Mouse (Mus musculus): ENCODE measurements around the gene Slc35e1.

The Slc35e1 gene

DNA sequence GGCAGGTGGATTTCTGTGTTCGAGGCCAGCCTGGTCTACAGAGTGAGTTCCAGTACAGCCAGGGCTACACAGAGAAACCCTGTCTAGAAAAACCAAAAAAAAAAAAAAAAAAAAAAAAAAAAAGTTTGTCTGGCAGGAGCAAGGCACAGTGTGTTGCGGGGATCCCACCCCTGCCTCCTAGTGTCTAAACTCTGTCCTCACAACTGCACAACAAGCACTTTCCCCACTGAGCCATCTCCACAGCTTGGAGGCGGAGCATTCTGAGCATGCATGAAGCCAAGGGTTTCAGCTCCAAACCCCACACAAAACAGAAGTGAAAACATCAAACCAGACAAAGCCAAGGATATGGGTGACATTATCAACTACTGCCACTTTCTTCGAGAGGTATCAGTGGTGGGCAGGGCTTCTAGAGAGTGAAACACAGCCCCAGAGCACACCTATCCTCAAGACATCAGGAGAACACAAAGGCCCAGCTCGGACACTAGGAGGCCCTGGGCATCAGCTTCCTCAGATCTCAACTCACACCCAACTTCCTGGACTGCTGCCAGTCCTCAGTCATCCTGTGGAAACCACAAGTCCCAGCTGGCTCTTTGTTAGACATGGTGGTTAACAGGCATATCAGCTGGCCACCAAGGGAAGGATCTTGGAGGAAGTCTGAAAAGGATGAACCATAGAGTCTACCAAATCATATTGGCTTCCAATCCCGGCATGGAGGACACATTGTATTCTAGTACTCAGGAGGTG is 6.8 kb downstream of the Slc35e1 start:
- no peak for DNase-seq

DNA sequence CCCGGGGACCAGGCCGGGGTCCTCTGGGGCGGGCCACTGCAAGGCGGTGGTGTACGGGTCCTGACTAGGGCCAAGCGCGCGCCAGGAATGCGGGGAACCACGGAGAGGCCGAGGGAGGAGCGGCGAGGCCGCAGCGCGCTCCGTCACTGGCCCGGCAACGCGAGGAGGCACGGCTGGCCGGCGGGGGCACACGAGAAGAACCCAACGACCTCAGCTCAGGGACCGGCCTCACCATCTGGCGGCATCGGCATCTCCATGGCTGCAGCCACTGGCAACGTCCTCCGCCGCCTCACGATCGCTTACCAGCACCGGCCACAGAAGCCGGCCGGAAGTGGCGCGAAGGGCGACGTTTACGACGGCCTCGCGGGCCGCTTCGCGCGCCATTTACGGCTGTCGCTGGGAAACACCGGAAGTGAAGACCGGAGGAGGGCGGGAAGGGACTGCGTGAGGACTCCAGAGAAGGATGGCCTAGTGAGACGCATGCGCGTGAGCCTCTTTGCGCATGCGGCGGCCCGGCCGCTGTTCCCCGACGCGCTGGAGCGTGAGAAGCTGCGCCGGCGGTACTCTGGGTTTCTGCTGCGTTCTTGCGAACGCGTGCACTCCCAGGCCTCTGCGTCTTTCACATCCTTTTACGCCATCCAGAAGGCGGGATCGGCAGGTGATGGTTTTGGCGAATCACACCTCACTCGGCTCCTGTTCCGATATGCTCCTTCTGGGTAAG is 17.4 kb downstream of the Slc35e1 start, which contains the start of gene Cherp:
Gene Cherp (minus strand): TSS at position 401 of the 721 bp plus-strand sequence.
- peak; percentile 96 to 98 for DNase-seq

DNA sequence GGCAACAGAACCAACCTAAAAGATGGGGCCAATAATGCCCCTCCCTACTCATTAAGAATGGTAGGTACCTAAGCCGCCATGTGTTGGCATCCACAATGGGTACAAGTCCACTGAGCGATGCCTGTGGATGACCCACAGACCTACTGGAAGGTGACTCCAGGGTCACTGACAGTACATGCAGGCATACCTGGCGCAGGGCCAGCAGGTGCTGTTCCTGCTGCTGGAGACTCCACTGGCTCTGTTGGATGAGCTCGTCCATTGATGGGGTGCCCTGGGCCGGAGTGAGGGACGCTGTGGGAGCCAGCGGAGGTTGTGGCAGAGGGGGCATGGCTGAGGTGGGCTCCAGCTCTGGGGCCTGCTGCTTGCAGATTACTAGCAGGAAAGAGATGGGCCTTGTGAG is 21.7 kb downstream of the Slc35e1 start:
- peak; percentile 33 to 37 for DNase-seq

DNA sequence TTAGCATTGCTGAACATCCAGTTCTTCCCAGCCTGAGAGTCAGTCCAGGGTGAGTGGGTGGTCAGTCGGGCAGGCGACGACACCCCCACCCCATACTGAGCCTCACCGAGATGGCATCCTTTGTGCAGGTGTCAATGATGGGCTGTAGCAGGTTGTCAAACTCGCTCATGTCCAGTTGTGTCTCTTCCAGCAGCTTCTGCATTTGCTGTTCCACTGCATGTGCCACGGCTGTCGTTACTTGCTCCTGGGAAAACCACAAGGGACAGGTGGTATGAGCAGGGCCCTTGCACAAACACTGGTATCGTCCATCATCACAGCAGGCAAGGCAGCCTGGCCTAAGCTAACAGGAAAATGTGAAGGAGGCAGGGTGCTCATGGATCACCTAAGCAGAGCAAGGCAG is 22.4 kb downstream of the Slc35e1 start:
- no peak for DNase-seq

DNA sequence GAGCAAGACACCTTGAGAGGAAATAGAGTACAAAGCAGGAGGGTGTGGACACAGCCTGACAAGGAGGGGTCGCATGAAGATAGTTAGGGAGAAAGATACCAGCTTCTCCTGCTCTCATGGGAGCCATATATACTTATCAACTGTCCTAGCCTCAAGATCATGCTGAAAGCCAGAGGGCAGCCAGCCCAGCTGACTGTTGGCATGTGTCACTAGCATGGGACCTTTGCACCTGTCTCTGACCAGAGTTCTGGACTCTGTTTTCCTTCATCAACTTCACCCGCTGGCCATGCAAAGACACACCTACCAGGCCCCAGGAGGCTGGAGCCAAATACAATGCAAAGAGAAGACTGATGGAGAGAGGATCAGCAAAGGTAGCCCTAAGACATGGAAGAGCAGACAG is 23.2 kb downstream of the Slc35e1 start:
- DNase-seq, result no peak

DNA sequence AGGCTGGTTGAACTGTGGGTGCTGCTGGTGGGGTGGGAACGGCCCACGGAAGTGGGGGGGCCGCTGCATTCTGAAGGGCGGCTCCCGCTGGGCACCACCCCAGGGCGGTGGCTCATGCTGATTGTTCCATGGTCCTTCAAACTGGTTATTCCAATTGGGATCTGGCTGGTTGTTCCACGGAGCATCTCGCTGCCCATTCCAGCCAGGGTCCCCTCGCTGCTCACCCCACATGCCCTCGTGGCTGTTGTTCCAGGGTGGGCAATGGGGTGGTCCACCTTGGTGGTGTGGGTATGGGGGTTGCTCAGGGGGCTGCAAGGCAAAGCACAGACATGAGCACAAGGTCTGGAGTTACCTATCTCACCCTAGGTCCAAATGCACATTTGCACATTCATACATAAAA is 28.2 kb downstream of the Slc35e1 start:
- DNase-seq, result no peak

DNA sequence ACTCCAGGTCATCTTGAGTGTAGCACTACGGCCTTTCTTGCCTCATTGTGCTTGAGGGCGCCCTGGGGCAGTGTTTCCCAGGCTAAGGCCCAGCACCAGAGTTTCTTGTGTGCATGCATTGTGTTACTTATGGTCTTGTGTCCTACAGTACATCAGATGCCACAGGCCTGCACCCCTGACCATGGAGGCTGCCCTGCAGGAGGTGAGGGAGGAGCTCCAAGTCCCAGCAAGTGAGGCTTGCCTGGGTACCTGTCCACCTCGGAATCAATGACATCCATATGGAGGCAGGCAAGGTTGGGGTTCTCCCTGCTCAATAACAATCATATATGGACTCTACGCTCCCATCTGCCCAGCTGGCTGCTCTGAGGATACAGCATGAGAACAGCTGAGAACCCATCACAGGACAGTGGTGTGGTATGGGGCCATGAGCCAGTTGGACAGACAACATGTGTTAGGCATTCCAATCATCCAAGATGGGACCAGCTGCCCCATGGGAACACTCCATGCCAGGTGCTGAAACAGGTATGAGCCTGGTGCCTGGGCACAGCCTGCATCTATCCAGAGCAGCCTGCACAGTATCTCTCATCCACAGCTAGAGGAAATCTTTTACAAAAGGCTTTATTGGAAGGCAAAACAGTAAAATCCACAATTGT is 32.4 kb downstream of the Slc35e1 start:
- DNase-seq, result no peak

DNA sequence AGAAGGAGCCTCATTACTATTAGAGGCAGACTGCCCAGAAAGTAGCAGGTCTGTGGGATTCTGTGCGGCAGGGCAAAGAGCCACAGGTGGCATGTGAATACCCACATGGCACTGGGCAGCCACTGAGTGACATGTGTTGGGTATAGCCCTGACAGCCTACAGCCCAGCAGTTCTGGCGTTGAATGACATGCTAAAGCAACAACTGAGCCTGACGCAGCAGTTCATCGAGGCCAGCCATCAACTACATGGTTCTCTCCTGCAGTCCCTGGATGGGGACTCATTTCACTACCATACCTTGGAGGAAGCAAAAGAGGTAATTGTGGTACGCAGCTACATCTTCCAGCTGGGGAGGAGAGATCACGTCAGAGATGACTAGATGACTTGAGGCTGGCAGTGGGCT is 34.0 kb downstream of the Slc35e1 start:
- no peak for DNase-seq

DNA sequence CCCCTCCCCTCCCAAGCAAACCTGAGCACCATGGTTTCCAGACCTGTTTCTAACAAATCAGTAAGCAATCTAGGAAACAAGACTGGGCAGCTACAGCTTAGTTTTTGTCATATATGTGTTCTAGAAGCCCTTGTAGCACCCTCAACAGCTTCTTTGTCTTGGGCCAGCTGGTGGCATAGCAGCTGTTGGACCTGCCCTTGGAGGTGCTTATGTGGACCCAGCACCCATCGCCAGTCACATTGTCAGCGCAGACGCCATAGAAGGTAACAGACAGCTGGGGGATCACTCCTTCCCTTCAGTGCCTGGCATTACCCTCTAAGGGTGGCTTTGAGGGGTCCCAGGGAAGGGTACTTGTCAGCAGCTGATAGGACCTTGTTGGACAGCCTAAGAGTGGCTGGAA is 34.6 kb downstream of the Slc35e1 start:
- DNase-seq, result no peak

DNA sequence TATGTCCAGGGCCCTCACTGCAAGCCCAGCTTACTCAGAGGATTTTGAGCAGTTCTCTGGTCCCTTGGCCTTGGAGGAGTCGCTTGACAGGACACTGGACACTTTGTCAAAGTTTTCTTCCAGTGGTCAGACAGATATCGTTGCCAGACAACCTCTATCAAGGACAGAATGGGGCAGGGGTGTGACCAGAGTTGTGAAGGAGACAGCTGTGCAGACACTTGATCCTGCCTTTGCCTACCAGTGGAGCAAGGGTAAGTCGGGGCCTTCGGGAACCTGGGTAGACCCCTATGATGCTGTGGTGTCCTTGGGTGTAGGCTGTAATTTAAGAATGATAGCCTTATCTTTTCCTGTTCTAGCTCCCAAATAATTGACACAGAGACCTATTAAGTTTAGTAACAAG is 37.1 kb downstream of the Slc35e1 start:
- DNase-seq, result no peak

DNA sequence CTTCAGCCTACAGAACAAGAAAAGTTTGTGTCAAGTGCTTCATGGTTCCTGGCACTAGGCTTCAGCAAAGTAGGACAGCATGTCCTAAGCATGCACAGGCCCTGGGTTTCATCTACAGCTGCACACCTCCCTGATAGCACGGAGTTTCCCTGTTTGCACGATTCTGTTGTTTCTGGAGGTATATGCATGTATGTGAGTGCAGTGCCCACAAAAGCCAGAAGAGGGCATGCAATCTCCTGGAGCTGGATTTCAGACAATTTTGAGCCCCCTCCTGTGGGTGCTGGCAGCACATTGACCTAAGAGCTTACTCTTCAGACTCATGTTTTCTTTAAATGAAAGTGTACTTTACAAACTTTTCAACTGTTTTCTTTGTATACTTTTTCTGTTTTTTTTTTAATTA is 38.5 kb downstream of the Slc35e1 start:
- no peak for DNase-seq

DNA sequence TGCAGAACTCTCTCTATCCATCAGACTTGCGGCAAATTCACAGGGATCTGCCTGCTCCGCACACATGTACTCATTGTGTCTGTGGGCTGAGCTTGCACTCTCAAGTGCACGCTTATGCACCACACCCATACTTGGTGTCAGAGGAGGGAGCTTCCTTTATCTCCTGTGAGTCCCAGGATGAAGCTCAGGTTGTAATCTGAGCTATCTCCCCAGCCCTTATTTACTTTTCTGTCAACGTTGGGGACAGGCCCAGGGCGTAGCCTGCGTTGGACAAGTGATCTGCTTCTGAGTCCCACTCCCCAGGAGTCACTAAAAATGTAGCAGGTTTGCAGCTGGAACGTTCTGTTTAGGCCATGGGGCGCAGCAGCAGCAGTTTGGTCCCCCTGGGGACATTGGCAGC is 40.9 kb downstream of the Slc35e1 start:
- no peak for DNase-seq

DNA sequence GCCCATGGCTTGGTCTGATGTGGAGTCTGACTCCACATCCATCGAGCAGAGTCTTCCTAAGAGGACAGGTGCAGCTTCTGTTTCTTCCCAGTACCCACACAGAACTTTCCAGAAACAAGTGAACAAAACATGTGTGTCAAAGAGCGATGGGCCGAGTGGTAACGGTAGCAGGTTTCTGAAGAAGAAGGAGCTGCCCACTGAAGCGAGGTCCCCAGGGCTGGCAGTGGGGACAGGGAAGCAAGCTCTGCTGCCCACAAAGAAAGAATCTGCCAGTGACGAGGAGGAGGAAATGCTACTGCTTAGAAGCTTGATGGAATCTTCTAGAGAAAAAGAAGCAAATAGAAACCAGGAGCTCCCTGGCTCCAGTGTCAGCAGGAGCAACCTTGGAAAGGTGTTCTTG is 47.3 kb downstream of the Slc35e1 start:
- DNase-seq, result no peak

DNA sequence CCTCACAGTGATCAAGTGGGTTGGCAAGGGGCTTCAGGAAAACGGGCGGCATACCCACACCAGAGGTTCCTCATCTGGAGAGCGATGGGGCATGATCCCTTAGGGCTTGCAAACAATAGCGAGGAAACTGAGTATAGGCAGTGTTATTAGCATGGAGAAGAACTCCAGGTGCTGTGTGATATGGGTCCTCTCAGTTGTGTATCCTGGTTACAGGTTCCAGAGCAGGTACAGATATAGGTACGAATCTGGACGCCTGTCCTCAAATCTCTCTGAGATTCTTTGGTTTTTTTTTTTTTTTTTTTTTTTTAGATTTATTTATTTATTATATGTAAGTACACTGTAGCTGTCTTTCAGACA is 48.4 kb downstream of the Slc35e1 start:
- no peak for DNase-seq

DNA sequence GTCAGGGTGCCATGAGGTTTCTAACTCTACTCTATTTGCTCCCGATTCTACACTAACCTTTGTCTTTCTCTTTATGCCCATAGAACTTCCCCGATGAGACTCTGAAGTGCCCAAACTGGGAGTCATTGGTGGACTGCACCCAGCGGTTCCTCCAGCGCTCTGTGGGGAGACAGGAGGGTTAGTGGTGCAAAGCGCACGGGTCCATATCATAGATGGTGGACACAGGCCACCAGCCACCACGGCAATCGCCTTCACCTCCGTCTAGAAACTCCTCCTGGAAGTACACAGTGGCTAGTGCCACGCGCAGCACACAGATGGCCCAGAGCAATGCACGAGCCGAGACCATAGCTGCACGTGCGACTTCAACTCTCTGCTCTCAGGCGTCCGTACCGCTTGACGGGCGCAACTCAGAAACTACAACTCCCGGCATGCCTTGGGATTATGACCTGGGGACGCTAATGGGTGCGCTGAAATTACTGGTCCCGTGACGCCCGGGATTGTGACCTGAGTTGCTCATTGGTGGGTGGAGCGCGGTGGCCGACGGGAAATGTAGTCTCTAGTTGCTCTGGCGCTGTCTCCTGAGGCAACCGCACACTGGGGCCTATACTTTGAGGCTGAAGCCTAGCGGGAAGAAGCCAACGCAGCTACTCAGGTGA is 48.9 kb downstream of the Slc35e1 start, which contains the start of the genes Calr3 and 1700030K09Rik:
Gene Calr3 (minus strand): TSS at position 533 of the 656 bp plus-strand sequence.
Gene 1700030K09Rik (plus strand): TSS at position 543 of the 656 bp plus-strand sequence.
- peak; percentile 98 to 99 for DNase-seq

DNA sequence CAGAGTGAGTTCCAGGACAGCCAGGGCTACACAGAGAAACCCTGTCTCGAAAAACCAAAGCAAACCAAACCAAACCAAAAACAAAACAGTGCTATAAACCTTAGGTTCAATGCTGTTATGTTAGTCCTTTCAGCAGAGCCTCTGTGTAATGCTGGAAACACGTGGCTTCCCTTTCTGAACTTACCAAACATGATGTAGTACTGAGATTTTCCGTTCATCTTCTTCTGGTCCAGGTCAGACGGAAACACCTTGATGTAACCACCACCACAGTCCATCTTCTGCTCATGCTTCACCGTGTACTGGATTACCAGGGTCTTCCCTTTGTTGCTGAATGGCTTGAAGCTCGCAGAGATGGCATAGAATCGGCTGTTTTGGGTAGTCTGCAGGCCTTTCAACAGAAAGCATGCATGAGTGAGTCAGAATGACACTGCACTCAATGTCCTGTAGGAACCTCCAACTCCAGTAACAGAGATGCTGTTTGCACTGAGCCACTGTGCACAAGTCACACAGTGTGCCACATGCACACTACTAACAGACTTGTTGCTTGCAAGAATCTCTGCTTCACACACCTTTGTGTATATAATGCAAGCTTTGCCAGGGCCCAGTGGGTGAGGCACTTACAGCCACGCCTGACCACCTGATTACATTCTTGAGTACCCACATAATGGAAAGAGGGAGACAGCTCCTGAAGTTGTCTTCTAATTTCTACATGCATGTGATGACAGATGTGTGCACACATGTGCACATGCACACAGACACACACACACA is 54.0 kb downstream of the Slc35e1 start:
- no peak for DNase-seq

DNA sequence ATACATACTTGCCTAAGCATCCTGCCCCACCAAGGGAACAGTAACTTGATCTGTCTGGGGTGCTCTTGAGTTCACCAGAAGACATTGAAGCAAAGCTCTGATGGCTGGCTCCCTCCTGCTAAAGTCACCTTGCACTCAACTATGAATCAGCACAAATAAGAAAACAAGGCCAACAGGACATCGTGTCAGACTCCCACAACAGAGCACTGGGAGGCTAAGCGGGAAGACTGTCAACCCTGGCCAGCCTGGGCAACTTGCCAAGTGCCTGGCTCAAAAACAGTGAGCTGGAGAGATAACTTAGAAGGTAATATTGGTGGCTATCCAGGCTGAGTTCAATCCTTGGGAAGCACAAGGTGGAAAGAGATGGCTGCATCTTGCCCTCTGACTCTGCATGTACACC is 57.5 kb downstream of the Slc35e1 start:
- peak; percentile 59 to 71 for DNase-seq
